Mouse (Mus musculus) cortical plate, adult 2 months (tissue): ENCODE measurements around the gene Vmn1r163. TPM values are rescaled to one million over a fixed set of nuclear protein-coding genes. Genes with fewer than 3 reads are reported as not detected.
"Not testable (repeated sequence)": the region's sequence is repeated elsewhere in the genome, so short reads cannot be mapped to it uniquely, and the experiment has no call there.

Source experiments
- H3K27ac ChIP-seq: fragments of 200-500 bp; 2 replicates; pipeline ENCODE4 v1.5.1; 2012; ENCODE audit warnings: low read length, control low read depth, inconsistent platforms; ENCODE audit not compliant: insufficient read depth
- H3K4me1 ChIP-seq: fragments of 200-500 bp; 2 replicates; pipeline ENCODE4 v1.6.1; 2011; ENCODE audit warnings: low read length; ENCODE audit not compliant: control insufficient read depth, insufficient read depth
- H3K4me3 ChIP-seq: fragments of 200-500 bp; 2 replicates; pipeline ENCODE4 v1.5.1; 2011; ENCODE audit warnings: mild to moderate bottlenecking, low read length, control low read depth; ENCODE audit not compliant: insufficient read depth
- polyA plus RNA-seq: library from polyadenylated mRNA; depleted of rRNA; stranded (reverse); fragments of >200 nt; gene quantifications from 2 replicates; pipeline ENCODE4 v1.2.3, GENCODE M21; 2012; rRNA removed

The Vmn1r163 gene
- polyA plus RNA-seq, result not detected in 2 replicates

DNA sequence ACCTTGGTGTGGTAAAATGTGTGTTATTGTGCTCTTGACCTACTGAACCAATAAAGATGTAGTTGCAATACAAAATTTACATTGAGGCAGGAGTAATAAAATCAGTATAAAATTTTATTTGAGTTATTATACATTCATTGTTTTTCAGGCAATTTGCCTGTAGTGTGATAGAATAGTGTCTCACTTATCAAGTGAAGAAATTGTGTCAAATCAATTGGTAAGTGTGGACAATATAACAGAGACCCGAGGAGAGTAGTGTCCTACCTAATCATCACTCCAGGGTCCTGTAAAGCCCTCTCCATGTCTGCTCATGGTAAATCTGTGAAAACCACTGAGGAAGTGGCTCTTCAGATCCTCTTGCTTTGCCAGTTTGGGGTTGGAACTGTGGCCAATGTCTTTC, at the start of gene Vmn1r163:
TSS of gene Vmn1r163 (plus strand) at position 301 of the 400 bp plus-strand sequence.
- H3K4me1 ChIP-seq, H3K27ac ChIP-seq, H3K4me3 ChIP-seq: not testable (repeated sequence)

DNA sequence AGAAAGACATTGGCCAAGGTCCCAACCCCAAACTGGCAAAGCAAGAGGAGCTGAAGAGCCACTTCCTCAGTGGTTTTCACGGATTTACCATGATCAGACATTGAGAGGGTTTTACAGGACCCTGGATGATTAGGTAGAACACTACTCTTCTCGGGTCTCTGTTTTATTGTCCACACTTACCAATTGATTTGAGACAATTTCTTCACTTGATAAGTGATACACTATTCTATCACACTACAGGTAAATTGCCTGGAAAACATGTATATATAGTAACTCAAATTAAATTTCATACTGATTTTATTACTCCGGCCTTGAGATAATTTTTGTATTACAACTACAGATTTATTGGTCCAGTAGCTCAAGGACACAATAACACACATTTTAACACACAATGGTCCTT, 35.5 kb upstream of the Vmn1r163 start, which contains the start of gene Gm4216:
TSS of gene Gm4216 (minus strand) at position 101 of the 400 bp plus-strand sequence.
- not testable (repeated sequence) for H3K27ac ChIP-seq, H3K4me3 ChIP-seq

GRCm38 (mm10) chr7:23067356-23067755, 12.0 kb downstream of the Vmn1r163 start, which contains the start of gene Gm8720:
Gene Gm8720, minus strand, starts transcription at chr7:23067456.
- not testable (repeated sequence) for H3K27ac ChIP-seq, H3K4me1 ChIP-seq, H3K4me3 ChIP-seq

More for the DNA sequence above, 35.5 kb upstream of the Vmn1r163 start, which contains the start of gene Gm4216:
- H3K4me1 ChIP-seq, result not testable (repeated sequence)

Other genes starting within 250 kb of the Vmn1r163 start
- gene Vmn1r159, start 211.9 kb upstream of the Vmn1r163 start, polyA plus RNA-seq, result not detected in 2 replicates
- not detected in 2 replicates for gene Vmn1r160, start 184.3 kb upstream of the Vmn1r163 start, polyA plus RNA-seq
- gene Gm4214, start 70.9 kb upstream of the Vmn1r163 start, polyA plus RNA-seq, result not detected in 2 replicates
- gene Gm4216, start 35.6 kb upstream of the Vmn1r163 start, polyA plus RNA-seq, result not detected in 2 replicates
- not detected in 2 replicates for gene Gm8720, start 11.9 kb downstream of the Vmn1r163 start, polyA plus RNA-seq
- not detected in 2 replicates for gene Gm10662, start 88.9 kb downstream of the Vmn1r163 start, polyA plus RNA-seq
- not detected in 2 replicates for gene Vmn1r165, start 161.8 kb downstream of the Vmn1r163 start, polyA plus RNA-seq
- not detected in 2 replicates for gene Vmn1r166, start 196.1 kb downstream of the Vmn1r163 start, polyA plus RNA-seq
- gene Gm6902, start 223.4 kb downstream of the Vmn1r163 start, polyA plus RNA-seq, result not detected in 2 replicates
- not detected in 2 replicates for gene Nlrp4e, start 245.7 kb downstream of the Vmn1r163 start, polyA plus RNA-seq